Mouse (Mus musculus) CH12.LX (cell line): ENCODE measurements around the gene Sppl2b. TPM values are rescaled to one million over a fixed set of nuclear protein-coding genes. Genes with fewer than 3 reads are reported as not detected.

Experiments used
- DNase-seq: peaks from one replicate; pipeline ENCODE4 v3.0.0-alpha.2; 2013; ENCODE audit errors: extremely low read depth
- H3K27ac ChIP-seq: 2 replicates; pipeline ENCODE4 v1.5.1; 2012; ENCODE audit warnings: low read depth, mild to moderate bottlenecking, control low read depth, moderate library complexity; ENCODE audit not compliant: insufficient read depth
- H3K27me3 ChIP-seq: replicated peaks from 2 replicates; pipeline ENCODE3; 2012; ENCODE audit warnings: inconsistent platforms
- H3K36me3 ChIP-seq, 2 experiments: replicated peaks in 1 of 2; 2 replicates each; pipeline versions ENCODE3 to v1.6.1; 2012; ENCODE audit warnings: inconsistent platforms in 1 of 2, low read length in 1 of 2, mild to moderate bottlenecking in 1 of 2, mixed read lengths in 1 of 2, moderate library complexity in 1 of 2; ENCODE audit not compliant: control insufficient read depth in 1 of 2, insufficient read depth in 1 of 2
- H3K4me1 ChIP-seq, 2 experiments: 2 replicates each; pipeline ENCODE4 v1.6.1; 2012; ENCODE audit warnings: inconsistent platforms in 1 of 2, moderate library complexity in 1 of 2; ENCODE audit not compliant: insufficient read depth in 2 of 2, control insufficient read depth in 1 of 2
- H3K4me2 ChIP-seq: 2 replicates; pipeline ENCODE4 v1.6.1; 2012; ENCODE audit warnings: low read depth, mild to moderate bottlenecking, control low read depth; ENCODE audit not compliant: poor library complexity, insufficient read depth, severe bottlenecking
- H3K4me3 ChIP-seq, 3 experiments: fragments of 150-350 bp in 1 of 3; sonication (generic) in 1 of 3; replicated peaks in 1 of 3; 2 replicates each; pipeline versions ENCODE3 to v1.5.1; 2011 to 2012; ENCODE audit warnings: low read depth in 2 of 3, low read length in 2 of 3, mild to moderate bottlenecking in 2 of 3, moderate library complexity in 2 of 3, control low read depth in 1 of 3, improper control_type of control experiment in 1 of 3, inconsistent platforms in 1 of 3, mixed read lengths in 1 of 3; ENCODE audit not compliant: poor library complexity in 1 of 3
- H3K79me2 ChIP-seq: replicated peaks from 2 replicates; pipeline ENCODE4 v1.6.1; 2012; ENCODE audit warnings: mild to moderate bottlenecking, moderate library complexity; ENCODE audit not compliant: control insufficient read depth, poor library complexity, insufficient read depth, severe bottlenecking; ENCODE audit errors: extremely low read depth
- H3K9ac ChIP-seq: 2 replicates; pipeline ENCODE4 v1.6.1; 2012; ENCODE audit warnings: low read depth, mild to moderate bottlenecking, control low read depth, moderate library complexity; ENCODE audit not compliant: insufficient read depth
- H3K9me3 ChIP-seq: replicated peaks from 2 replicates; pipeline ENCODE3; 2012; ENCODE audit warnings: low read length, inconsistent platforms, mixed read lengths
- BHLHE40 ChIP-seq: IDR thresholded peaks from 2 replicates; pipeline ENCODE4 v1.6.1; 2011; ENCODE audit warnings: mild to moderate bottlenecking, low read depth, low read length, improper control_type of control experiment
- CTCF ChIP-seq, 2 experiments: IDR thresholded peaks in 1 of 2; conservative IDR thresholded peaks in 1 of 2; 2 replicates each; pipeline ENCODE4 v1.5.1; 2011 to 2012; ENCODE audit warnings: low read depth in 2 of 2, low read length in 2 of 2, improper control_type of control experiment in 1 of 2, inconsistent platforms in 1 of 2, mild to moderate bottlenecking in 1 of 2, moderate library complexity in 1 of 2
- ELF1 ChIP-seq: IDR thresholded peaks from 2 replicates; pipeline ENCODE4 v1.6.1; 2014; ENCODE audit warnings: low read depth, mild to moderate bottlenecking, inconsistent platforms, low read length, improper control_type of control experiment
- ETS1 ChIP-seq: conservative IDR thresholded peaks from 2 replicates; pipeline ENCODE4 v1.6.1; 2012; ENCODE audit warnings: low read depth, mild to moderate bottlenecking, inconsistent platforms, low read length, improper control_type of control experiment, moderate library complexity
- GABPA ChIP-seq: IDR thresholded peaks from 2 replicates; pipeline ENCODE4 v1.6.1; 2012; ENCODE audit warnings: low read depth, low read length, improper control_type of control experiment, inconsistent platforms; ENCODE audit not compliant: insufficient replicate concordance
- HCFC1 ChIP-seq: IDR thresholded peaks from 2 replicates; pipeline ENCODE4 v1.6.1; 2012; ENCODE audit warnings: low read depth, mild to moderate bottlenecking, inconsistent platforms, low read length, improper control_type of control experiment
- IRF4 ChIP-seq: IDR thresholded peaks from 2 replicates; pipeline ENCODE4 v1.6.1; 2014; ENCODE audit warnings: low read depth, mild to moderate bottlenecking, inconsistent platforms, low read length, improper control_type of control experiment
- JUND ChIP-seq: conservative IDR thresholded peaks from 2 replicates; pipeline ENCODE4 v1.6.1; 2011; ENCODE audit warnings: low read depth, low read length, improper control_type of control experiment
- MAFK ChIP-seq: IDR thresholded peaks from 2 replicates; pipeline ENCODE4 v1.6.1; 2011; ENCODE audit warnings: low read length, improper control_type of control experiment; ENCODE audit not compliant: insufficient replicate concordance
- MAX ChIP-seq: IDR thresholded peaks from 2 replicates; pipeline ENCODE4 v1.6.1; 2011; ENCODE audit warnings: low read length, improper control_type of control experiment
- MAZ ChIP-seq: IDR thresholded peaks from 2 replicates; pipeline ENCODE4 v1.6.1; 2012; ENCODE audit warnings: low read depth, mild to moderate bottlenecking, inconsistent platforms, low read length, improper control_type of control experiment, moderate library complexity
- MXI1 ChIP-seq: IDR thresholded peaks from 2 replicates; pipeline ENCODE4 v1.6.1; 2011; ENCODE audit warnings: mild to moderate bottlenecking, low read depth, low read length, improper control_type of control experiment
- MYC ChIP-seq: IDR thresholded peaks from 2 replicates; pipeline ENCODE4 v1.6.1; 2011; ENCODE audit warnings: low read depth, mild to moderate bottlenecking, improper control_type of control experiment, low read length
- PAX5 ChIP-seq: IDR thresholded peaks from 2 replicates; pipeline ENCODE4 v1.6.1; 2012; ENCODE audit warnings: low read length, inconsistent platforms, mixed read lengths
- POLR2AphosphoS2 ChIP-seq: IDR thresholded peaks from 2 replicates; pipeline ENCODE4 v1.6.1; 2011; ENCODE audit warnings: low read depth, low read length, improper control_type of control experiment
- RCOR1 ChIP-seq: conservative IDR thresholded peaks from 2 replicates; pipeline ENCODE4 v1.6.1; 2012; ENCODE audit warnings: low read depth, mild to moderate bottlenecking, inconsistent platforms, low read length, improper control_type of control experiment
- SIN3A ChIP-seq: IDR thresholded peaks from 2 replicates; pipeline ENCODE4 v1.6.1; 2012; ENCODE audit warnings: low read length, improper control_type of control experiment, inconsistent platforms
- USF2 ChIP-seq: conservative IDR thresholded peaks from 2 replicates; pipeline ENCODE4 v1.6.1; 2011; ENCODE audit warnings: low read depth, low read length, improper control_type of control experiment
- ZC3H11A ChIP-seq: IDR thresholded peaks from 2 replicates; pipeline ENCODE4 v1.6.1; 2012; ENCODE audit warnings: low read depth, mild to moderate bottlenecking, inconsistent platforms, low read length, improper control_type of control experiment
- ZMIZ1 ChIP-seq: IDR thresholded peaks from 2 replicates; pipeline ENCODE4 v1.6.1; 2012; ENCODE audit warnings: low read depth, mild to moderate bottlenecking, inconsistent platforms, low read length, improper control_type of control experiment
- ZNF384 ChIP-seq: IDR thresholded peaks from 2 replicates; pipeline ENCODE4 v1.6.1; 2012; ENCODE audit warnings: low read depth, low read length, improper control_type of control experiment, inconsistent platforms
- dilution Hi-C: fragments of 300-500 bp; cut with MboI; formaldehyde crosslinking; loops from 2 replicates; pipeline ENCODE4 v1.14.3; 2020; ENCODE audit warnings: low sequenced_read_pairs; ENCODE audit not compliant: extremely low pct_unique_long_range_greater_than_20kb, extremely low pct_ligation_motif_present
- in situ Hi-C: fragments of 300-500 bp; cut with MboI; formaldehyde crosslinking; loops from 3 replicates; pipeline ENCODE4 v1.14.3; 2019; ENCODE audit warnings: low sequenced_read_pairs, low pct_ligation_motif_present, low pct_unique_long_range_greater_than_20kb, mixed read lengths
- polyA plus RNA-seq: library from polyadenylated mRNA; unstranded; fragments of >175 nt; gene quantifications from 2 replicates; pipeline ENCODE4 v1.2.1, GENCODE M21; 2012; ENCODE audit warnings: low read depth; ENCODE audit not compliant: insufficient read length
- total RNA-seq, 2 experiments: library from RNA; depleted of rRNA; stranded (reverse); fragments of 300-350 nt in 1 of 2; fragments of >200 nt in 1 of 2; gene quantifications; 2 replicates each; pipeline ENCODE4 v1.2.3; 2012 to 2014

Gene Sppl2b
- total and polyA plus RNA-seq, 3 experiments, result 13.8 to 24.1 (median 19.0) TPM

DNA sequence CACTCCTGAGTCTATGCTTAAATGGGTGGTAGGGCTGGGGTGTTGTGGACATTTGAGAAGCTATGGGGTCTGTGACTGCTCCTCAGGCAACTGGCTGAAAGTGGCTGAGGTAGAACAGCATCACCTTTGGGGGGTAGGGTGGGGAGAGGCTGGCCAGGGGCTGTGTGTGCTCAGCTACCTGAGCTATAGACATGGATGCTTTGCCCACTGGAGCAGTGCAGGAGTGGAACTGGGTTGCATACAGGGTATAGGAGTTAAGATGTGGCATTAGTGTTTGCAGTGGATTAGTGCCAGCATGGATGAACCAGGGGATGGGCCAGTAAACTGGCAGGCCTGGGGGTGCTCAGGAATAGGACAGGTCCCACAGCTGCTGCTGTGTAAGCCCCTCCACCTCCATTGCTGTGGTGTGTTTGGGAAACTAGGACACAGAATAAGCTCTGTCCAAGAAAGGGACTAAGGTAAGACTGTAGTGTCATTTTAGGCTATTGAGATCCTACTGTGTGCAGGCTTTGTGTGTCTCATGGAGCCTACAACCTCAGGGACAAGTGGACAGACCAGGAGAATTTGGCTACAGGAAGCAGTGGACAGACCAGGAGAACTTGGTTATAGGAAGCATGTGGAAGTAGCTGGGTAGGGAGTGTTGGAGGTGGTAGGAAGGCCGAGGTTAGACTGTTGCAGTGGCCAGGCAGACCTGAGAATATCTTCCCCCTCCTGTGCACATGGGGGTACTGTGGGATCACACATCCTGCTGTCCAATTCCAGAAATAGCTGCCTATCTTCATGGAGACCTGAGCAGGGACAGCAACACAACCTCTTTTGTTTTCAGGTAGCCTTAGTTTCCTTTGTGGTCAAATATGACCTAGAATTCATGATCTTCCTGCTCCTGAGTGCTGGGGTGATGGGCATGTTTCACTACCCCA, 25.5 kb upstream of the Sppl2b start:
- Histone ChIP-seq H3K27me3 (no peaks in the 10 kb centered on the region), H3K79me2 (peaks cover 21% of the 10 kb centered on the region), H3K4me2 (no peak overlapping the region), H3K9ac (no peak overlapping the region), H3K4me1 (peaks cover 20 to 41% of the 10 kb centered on the region in 2 experiments), H3K27ac (no peak overlapping the region), H3K9me3 (no peaks in the 10 kb centered on the region), H3K4me3 (no peak overlapping the region), H3K36me3 (peaks cover 26 to 35% of the 10 kb centered on the region in 2 experiments)
- no peak for TF ChIP-seq MAX
- TF ChIP-seq ZMIZ1, result peak; percentile 16; the same call in 1 of the 2 replicates
- in situ Hi-C loops (no loop called here), dilution Hi-C loops (no loop called here)
- DNase-seq, result no peak

DNA sequence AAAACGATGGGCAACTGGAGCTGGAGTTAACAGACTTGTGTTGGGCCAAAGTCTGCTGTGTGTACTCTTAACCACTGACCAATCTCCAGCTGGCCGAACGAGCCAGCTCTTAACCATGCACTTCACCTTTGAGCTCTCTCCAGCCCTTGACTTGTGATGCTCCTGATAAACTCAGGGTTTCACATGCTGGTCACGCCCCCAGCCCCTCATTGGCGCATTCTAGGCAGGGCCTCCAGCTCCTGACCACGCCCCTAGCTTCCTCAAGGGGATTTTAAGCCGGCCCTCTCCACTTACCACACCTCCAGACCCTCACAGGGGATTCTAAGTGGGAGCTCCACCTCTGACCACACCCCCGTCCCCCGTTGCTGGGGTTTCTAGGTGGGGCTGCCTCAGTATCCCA, 23.9 kb upstream of the Sppl2b start:
- in situ Hi-C loops (no loop called here), dilution Hi-C loops (no loop called here)
- H3K27me3 ChIP-seq, result no peaks in the 10 kb centered on the region
- TF ChIP-seq USF2, result no peak
- TF ChIP-seq ZC3H11A, result no peak
- no peak for TF ChIP-seq RCOR1
- no peak for TF ChIP-seq POLR2AphosphoS2
- no peak overlapping the region for H3K9ac ChIP-seq
- peaks cover 26 to 37% of the 10 kb centered on the region in 2 experiments for H3K36me3 ChIP-seq
- no peak overlapping the region for H3K4me2 ChIP-seq
- H3K27ac ChIP-seq, result no peak overlapping the region
- no peaks in the 10 kb centered on the region for H3K9me3 ChIP-seq
- peaks cover 18 to 35% of the 10 kb centered on the region in 2 experiments for H3K4me1 ChIP-seq
- no peak overlapping the region for H3K4me3 ChIP-seq
- H3K79me2 ChIP-seq, result peaks cover 21% of the 10 kb centered on the region
- DNase-seq, result peak; percentile 75

DNA sequence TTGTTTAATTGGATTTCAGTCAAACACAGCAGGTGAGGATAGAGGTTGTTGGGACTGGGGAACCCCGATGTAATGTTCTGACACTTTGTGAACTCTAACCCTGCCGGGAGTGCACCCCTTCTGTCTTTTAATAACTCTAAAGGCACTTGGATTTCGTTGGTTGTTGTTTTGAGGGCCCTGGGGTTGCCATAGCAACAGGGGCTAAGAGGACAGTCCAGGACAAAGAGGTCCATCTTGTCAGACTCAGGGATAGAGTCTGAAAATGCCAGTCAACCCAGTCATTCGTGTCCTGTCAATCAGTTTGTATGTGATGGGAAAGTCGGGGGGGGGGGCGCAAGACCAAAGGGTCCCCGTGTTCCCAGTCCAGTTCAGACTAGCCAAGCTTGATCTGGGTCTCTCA, 22.3 kb upstream of the Sppl2b start:
- Histone ChIP-seq H3K9me3 (no peaks in the 10 kb centered on the region), H3K4me3 (no peak overlapping the region), H3K4me1 (peaks cover 17 to 37% of the 10 kb centered on the region in 2 experiments), H3K79me2 (peaks cover 9% of the 10 kb centered on the region), H3K27ac (no peak overlapping the region), H3K27me3 (no peaks in the 10 kb centered on the region), H3K9ac (no peak overlapping the region), H3K4me2 (no peak overlapping the region), H3K36me3 (peaks cover 23 to 33% of the 10 kb centered on the region in 2 experiments)
- in situ Hi-C loops, result no loop called here
- dilution Hi-C loops, result no loop called here
- no peak for TF ChIP-seq USF2
- TF ChIP-seq MAX, result no peak
- TF ChIP-seq ZMIZ1, result no peak
- TF ChIP-seq IRF4, result no peak
- no peak for TF ChIP-seq MAFK
- TF ChIP-seq SIN3A, result no peak
- TF ChIP-seq MAZ, result no peak
- TF ChIP-seq MXI1, result no peak
- TF ChIP-seq ELF1, result no peak
- no peak for TF ChIP-seq ZNF384
- TF ChIP-seq JUND, result no peak
- no peak for TF ChIP-seq HCFC1
- no peak for TF ChIP-seq BHLHE40
- no peak for TF ChIP-seq ZC3H11A
- no peak for TF ChIP-seq GABPA
- TF ChIP-seq MYC, result no peak
- TF ChIP-seq PAX5, result no peak
- no peak for TF ChIP-seq CTCF (conservative IDR thresholded peaks at IDR 0.05 in 1 of 2, IDR thresholded peaks at IDR 0.05 in 1 of 2; ENCODE audit: low read depth in 2 of 2, low read length in 2 of 2)
- TF ChIP-seq ETS1, result no peak
- no peak for DNase-seq
